Mouse (Mus musculus) olfactory bulb, adult 2 months (tissue): ENCODE measurements around the gene Nelfb. TPM values are rescaled to one million over a fixed set of nuclear protein-coding genes. Genes with fewer than 3 reads are reported as not detected.

ENCODE experiments used
- H3K27ac ChIP-seq: fragments of 200-500 bp; 2 replicates; pipeline ENCODE4 v1.5.1; 2012; ENCODE audit warnings: low read depth, low read length; ENCODE audit not compliant: insufficient read depth
- H3K4me1 ChIP-seq: fragments of 200-500 bp; 2 replicates; pipeline ENCODE4 v1.6.1; 2012; ENCODE audit warnings: low read length; ENCODE audit not compliant: control insufficient read depth, insufficient read depth
- H3K4me3 ChIP-seq: fragments of 200-500 bp; 2 replicates; pipeline ENCODE4 v1.5.1; 2012; ENCODE audit warnings: mild to moderate bottlenecking, low read depth, low read length, moderate library complexity; ENCODE audit not compliant: insufficient read depth
- CTCF ChIP-seq: fragments of 200-500 bp; IDR thresholded peaks from 2 replicates; pipeline ENCODE4 v1.5.1; 2012; ENCODE audit warnings: low read depth, mild to moderate bottlenecking, low read length, moderate library complexity; ENCODE audit not compliant: insufficient read depth
- POLR2A ChIP-seq: fragments of 200-500 bp; IDR thresholded peaks from 2 replicates; pipeline ENCODE4 v1.6.1; 2012; ENCODE audit warnings: mild to moderate bottlenecking, low read depth, low read length, moderate library complexity; ENCODE audit not compliant: insufficient read depth
- WGBS: fragments of 180-500 bp; shearing (Covaris S2); methylation state at CpG from one replicate; pipeline ENCODE4 v1.1.7; 2018; 5-methylcytosine and 5-hydroxymethylcytosine counted together
- polyA plus RNA-seq: library from polyadenylated mRNA; stranded (reverse); fragments of >200 nt; gene quantifications from 2 replicates; pipeline ENCODE4 v1.2.4, GENCODE M21; 2012; ENCODE audit warnings: low replicate concordance; ENCODE audit not compliant: missing spikeins, insufficient read depth, insufficient read length

Gene Nelfb
- polyA plus RNA-seq, 1 experiment: not detected

DNA sequence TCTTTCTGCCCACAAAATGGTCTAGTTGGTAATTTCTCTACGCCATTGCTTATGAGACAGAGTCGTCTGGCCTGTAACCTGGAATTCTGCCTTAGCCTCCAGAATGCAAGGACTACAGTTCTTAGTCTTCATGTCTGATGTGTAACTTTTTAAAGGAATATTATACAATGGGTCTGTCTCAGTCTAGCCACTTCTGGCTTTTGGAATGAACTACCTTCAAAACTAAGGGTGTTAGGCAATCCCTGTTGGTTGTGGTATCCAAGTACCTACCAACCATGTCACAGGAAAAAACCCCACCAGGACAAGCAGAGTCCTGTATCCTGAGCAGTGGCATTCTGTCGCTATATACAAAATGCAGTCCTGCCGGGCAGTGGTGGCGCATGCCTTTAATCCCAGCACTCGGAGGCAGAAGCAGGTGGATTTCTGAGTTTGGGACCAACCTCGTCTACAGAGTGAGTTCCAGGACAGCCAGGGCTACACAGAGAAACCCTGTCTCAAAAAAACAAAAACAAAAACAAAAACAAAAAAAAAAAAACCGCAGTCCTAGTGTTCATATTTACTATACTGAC is 14.6 kb upstream of the Nelfb start:
- TF ChIP-seq POLR2A (no peak), CTCF (no peak)
- 67% methylated on average over 8 of the region's 8 CpGs for WGBS
- Histone ChIP-seq H3K27ac (peak overlapping the region; percentile 57), H3K4me1 (peaks cover 5% of the 10 kb centered on the region), H3K4me3 (no peak overlapping the region)

GRCm38 (mm10) chr2:25224766-25225752 is 13.8 kb upstream of the Nelfb start:
- 0 out of 2 replicates have a peak, but pooled peaks have one; percentile 45 for TF ChIP-seq POLR2A
- no peak for TF ChIP-seq CTCF
- peaks cover 5% of the 10 kb centered on the region for H3K4me1 ChIP-seq
- peak overlapping the region; percentile 90 for H3K4me3 ChIP-seq
- H3K27ac ChIP-seq: peak overlapping the region; percentile 97
- WGBS: 1% methylated on average over 41 of the region's 41 CpGs

GRCm38 (mm10) chr2:25224492-25224765 is 13.1 kb upstream of the Nelfb start, which contains the start of gene Tubb4b:
Tubb4b (minus strand) TSS chr2:25224702.
- peak within 1 kb of the TSS; percentile 90 for H3K4me3 ChIP-seq
- TF ChIP-seq POLR2A: peak; percentile 99
- no peak for TF ChIP-seq CTCF
- H3K27ac ChIP-seq: peak within 1 kb of the TSS; percentile 97
- WGBS: 1% methylated on average over 17 of the region's 17 CpGs
- H3K4me1 ChIP-seq: peaks cover 5% of the 10 kb centered on the region

- WGBS: 2% methylated on average over 49 of the region's 53 CpGs
- peaks cover 2% of the 10 kb centered on the region for H3K4me1 ChIP-seq
- TF ChIP-seq CTCF: no peak
- no peak for TF ChIP-seq POLR2A
- peak overlapping the region; percentile 88 for H3K27ac ChIP-seq
- peak overlapping the region; percentile 86 for H3K4me3 ChIP-seq
Measured at GRCm38 (mm10) chr2:25223681-25224491, 12.6 kb upstream of the Nelfb start.

DNA sequence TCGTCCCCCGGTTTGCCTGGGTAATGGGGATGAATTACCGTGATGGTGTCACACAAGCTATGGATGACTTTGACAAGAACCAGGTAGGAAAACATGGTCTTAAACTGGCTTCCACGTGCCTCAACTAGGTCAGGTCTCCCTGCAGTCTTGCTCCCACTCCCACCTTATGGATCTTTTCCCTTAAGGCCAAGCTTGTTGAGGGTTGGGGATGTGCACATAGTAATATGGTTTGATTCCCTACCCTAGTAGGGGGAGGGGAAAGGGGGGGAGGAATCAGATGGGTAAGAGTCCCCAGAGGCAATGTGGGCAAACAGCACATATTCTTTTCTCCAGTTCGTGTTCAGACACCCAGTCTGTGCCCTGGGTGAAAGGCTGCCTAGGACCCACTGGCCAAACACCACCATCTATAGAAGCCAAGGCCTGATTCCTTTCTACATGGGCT is 10.1 kb upstream of the Nelfb start:
- H3K4me3 ChIP-seq: no peak overlapping the region
- 74% methylated on average over 5 of the region's 5 CpGs for WGBS

GRCm38 (mm10) chr2:25218445-25218844 is 7.2 kb upstream of the Nelfb start, which contains the start of gene Fam166a:
Fam166a (plus strand) TSS chr2:25218745.
- no peak for TF ChIP-seq POLR2A
- TF ChIP-seq CTCF: no peak
- no peak within 1 kb of the TSS for H3K27ac ChIP-seq

More for the DNA sequence above, 10.1 kb upstream of the Nelfb start:
- no peak overlapping the region for H3K27ac ChIP-seq
- no peaks in the 10 kb centered on the region for H3K4me1 ChIP-seq
- TF ChIP-seq CTCF: no peak
- no peak for TF ChIP-seq POLR2A

DNA sequence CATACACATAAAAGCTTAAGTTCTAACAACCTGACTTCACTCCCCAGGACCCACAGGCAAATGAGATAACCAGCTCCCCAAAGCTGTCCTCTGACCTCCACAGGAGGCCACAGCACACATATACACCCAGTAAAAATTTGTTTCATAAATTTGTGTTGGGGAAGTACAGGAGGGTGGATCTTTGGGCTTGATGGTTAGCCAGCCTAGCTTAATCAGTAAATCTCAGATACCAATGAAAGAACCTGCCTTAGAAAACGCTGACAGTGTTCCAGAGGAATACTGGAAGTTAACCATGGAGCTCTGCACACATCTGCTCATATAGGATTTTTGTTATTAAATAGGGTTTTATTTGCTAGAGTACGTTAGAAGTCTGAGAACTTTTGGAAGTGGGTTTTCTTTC is 6.4 kb upstream of the Nelfb start:
- Histone ChIP-seq H3K4me1 (no peaks in the 10 kb centered on the region), H3K4me3 (no peak overlapping the region), H3K27ac (no peak overlapping the region)
- 70% methylated on average over 2 of the region's 2 CpGs for WGBS
- no peak for TF ChIP-seq CTCF
- TF ChIP-seq POLR2A: no peak

More at GRCm38 (mm10) chr2:25218445-25218844, 7.2 kb upstream of the Nelfb start, which contains the start of gene Fam166a:
- H3K4me1 ChIP-seq: no peaks in the 10 kb centered on the region
- H3K4me3 ChIP-seq: no peak within 1 kb of the TSS

GRCm38 (mm10) chr2:25214444-25214843 is 3.2 kb upstream of the Nelfb start, which contains the start of gene Stpg3:
Stpg3 (minus strand) TSS chr2:25214637.
- Histone ChIP-seq H3K4me1 (peaks cover 8% of the 10 kb centered on the region), H3K27ac (no peak within 1 kb of the TSS), H3K4me3 (no peak within 1 kb of the TSS)
- WGBS: 77% methylated on average over 3 of the region's 3 CpGs
- TF ChIP-seq CTCF (no peak), POLR2A (no peak)
